Mouse (Mus musculus): Measurements from ENCODE around the gene Papss2.

DNA sequence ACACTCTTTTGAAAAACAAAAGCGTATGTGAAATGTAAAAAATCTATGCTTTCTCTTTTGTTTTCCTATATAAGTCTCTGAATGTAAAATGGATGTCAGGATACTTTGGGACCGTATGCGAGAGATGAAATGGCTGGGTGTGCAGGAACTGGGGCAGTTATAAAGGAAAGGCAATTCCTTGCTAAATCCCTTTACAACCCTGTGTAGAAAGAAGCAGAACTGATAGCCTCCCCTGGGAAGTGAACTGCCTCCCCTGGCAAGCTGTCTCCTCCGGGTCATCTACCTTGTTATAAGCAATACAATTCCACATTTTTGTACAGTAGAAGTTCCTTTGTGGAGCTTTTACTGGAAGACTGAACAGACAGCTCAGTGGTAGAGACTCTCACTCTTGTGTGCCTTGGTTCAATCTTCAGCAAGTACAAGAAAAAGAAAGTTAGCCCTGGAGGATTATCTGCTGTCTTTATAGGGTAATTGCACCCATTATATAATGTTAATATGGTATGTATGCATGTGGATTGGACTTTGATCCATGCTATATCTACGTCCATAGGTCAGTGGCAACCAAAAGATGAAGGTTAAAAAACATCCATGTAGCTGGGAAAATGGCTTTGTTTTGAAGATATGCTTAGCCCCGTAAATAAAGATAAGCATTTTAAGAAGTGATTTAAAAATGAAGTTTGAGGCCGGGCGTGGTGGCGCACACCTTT lies 15.9 kb downstream of the Papss2 start:
- no peak for TF ChIP-seq CTCF (IDR thresholded peaks at IDR 0.05; ENCODE audit: borderline replicate concordance, extremely low read depth, insufficient read depth, insufficient read length)
- no peak for TF ChIP-seq POLR2A (IDR thresholded peaks at IDR 0.05; ENCODE audit: borderline replicate concordance, extremely low read depth, insufficient read depth, insufficient read length, poor library complexity, severe bottlenecking)

Measured in brain, embryonic 14.5 days (tissue).